In the genomic region with DNA sequence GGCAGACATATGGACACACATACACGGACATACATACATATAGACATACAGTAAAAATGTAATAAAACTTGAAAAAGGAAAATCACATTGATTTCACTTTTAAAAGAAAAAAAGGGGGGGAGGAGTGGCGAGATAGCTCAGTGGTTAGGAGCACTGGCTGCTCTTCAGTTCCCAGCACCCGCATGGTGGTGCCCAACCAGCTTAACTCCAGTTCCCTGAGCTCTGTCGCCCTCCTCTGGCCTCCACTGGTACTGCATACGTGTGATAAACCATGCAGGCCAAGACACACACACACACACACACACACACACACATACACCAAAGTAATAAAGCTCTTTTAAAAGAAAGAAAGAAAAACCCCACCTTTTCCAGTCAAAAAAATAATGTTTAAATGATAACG, we compare ENCODE assay signal across 15 mouse cellular contexts. TPM values are rescaled to one million over a fixed set of nuclear protein-coding genes. Genes with fewer than 3 reads are reported as not detected.
A peak's percentile ranks its signal among the peaks of the same experiment; 100 is the strongest.
DNase-seq lines count a peak whose midpoint lies in the region; ATAC-seq and TF ChIP-seq lines count a peak whose summit lies in the region.
"Had no signal": no experiment of that assay in that cellular context is flagged by ENCODE, and none has a peak within 500 bp of the region (broad histone marks: within the 10 kb centered on the region; RNA-seq: fewer than 3 reads in every experiment).

No protein-coding gene starts in this region.

- no peak overlapping the region for H3K4me3 ChIP-seq in cerebellum, adult 2 months (replicated peaks; ENCODE audit: insufficient read depth, low read depth, low read length)
- H3K4me3 ChIP-seq in liver, embryonic 14.5 days (ENCODE audit: insufficient read depth in 1 of 2, low read depth in 2 of 2, low read length in 2 of 2): no peak overlapping the region
- H3K4me3 ChIP-seq in liver, embryonic 11.5 days (ENCODE audit: low read depth, low read length): no peak overlapping the region
- no peak overlapping the region for H3K4me3 ChIP-seq in bone marrow macrophage, adult 2 months (ENCODE audit: insufficient read depth, low read length)
- H3K4me3 ChIP-seq: embryonic facial prominence, embryonic 13.5 days; heart, embryonic 15.5 days had no signal

- H3K9ac ChIP-seq in liver, embryonic 14.5 days (replicated peaks): no peak overlapping the region
- no peak overlapping the region for H3K9ac ChIP-seq in liver, embryonic 11.5 days (ENCODE audit: low read depth, low read length)
- H3K9ac ChIP-seq: embryonic facial prominence, embryonic 13.5 days; heart, embryonic 15.5 days had no signal

- 85% methylated on average over 6 of the region's 6 CpGs for WGBS in cerebellum, adult 2 months
- WGBS in liver, embryonic 14.5 days (ENCODE audit: insufficient replicate concordance): 67% methylated on average over 6 of the region's 6 CpGs
- WGBS in liver, embryonic 11.5 days: 75% methylated on average over 6 of the region's 6 CpGs

- H3K36me3 ChIP-seq in liver, embryonic 14.5 days (replicated peaks; ENCODE audit: control insufficient read depth, insufficient read depth, low read depth): no peaks in the 10 kb centered on the region
- no peaks in the 10 kb centered on the region for H3K36me3 ChIP-seq in liver, embryonic 11.5 days (ENCODE audit: control insufficient read depth, insufficient read depth, low read length)
- H3K36me3 ChIP-seq: embryonic facial prominence, embryonic 13.5 days; heart, embryonic 15.5 days had no signal

- no peak for ATAC-seq in liver, embryonic 14.5 days (ENCODE audit: insufficient read depth)
- no peak for ATAC-seq in liver, embryonic 11.5 days (replicated peaks; ENCODE audit: low FRiP score)
- no peak for ATAC-seq in monocyte, adult 5-6 weeks (replicated peaks; ENCODE audit: insufficient number of reproducible peaks, low FRiP score, low TSS enrichment, poor library complexity, severe bottlenecking)

- TF ChIP-seq POLR2A in cerebellum, adult 2 months (IDR thresholded peaks at IDR 0.05; ENCODE audit: borderline replicate concordance, insufficient read depth, low read length): no peak
- no peak for TF ChIP-seq POLR2A in bone marrow macrophage, adult 2 months (IDR thresholded peaks at IDR 0.05; ENCODE audit: borderline replicate concordance, low read depth, low read length)

- no peaks in the 10 kb centered on the region for H3K9me3 ChIP-seq in liver, embryonic 14.5 days (ENCODE audit: control insufficient read depth, low read length)
- peaks cover 3% of the 10 kb centered on the region; the same call in 1 of the 2 replicates for H3K9me3 ChIP-seq in liver, embryonic 11.5 days (ENCODE audit: control insufficient read depth, low read length)
- H3K9me3 ChIP-seq: heart, embryonic 15.5 days had no signal

- H3K4me2 ChIP-seq in liver, embryonic 14.5 days (ENCODE audit: low read depth): no peak overlapping the region
- no peak overlapping the region for H3K4me2 ChIP-seq in liver, embryonic 11.5 days
- H3K4me2 ChIP-seq: embryonic facial prominence, embryonic 13.5 days; heart, embryonic 15.5 days had no signal

- no peak for TF ChIP-seq EP300 in liver, embryonic 14.5 days (IDR thresholded peaks at IDR 0.05; ENCODE audit: low read depth)

- H3K4me1 ChIP-seq in cerebellum, adult 2 months (ENCODE audit: control insufficient read depth, insufficient read depth, low read length): no peaks in the 10 kb centered on the region
- no peaks in the 10 kb centered on the region; a peak in 1 of 4 replicates for H3K4me1 ChIP-seq in liver, embryonic 14.5 days (replicated peaks; ENCODE audit: control insufficient read depth in 2 of 2, insufficient read depth in 2 of 2, low read length in 1 of 2)
- H3K4me1 ChIP-seq in liver, embryonic 11.5 days (replicated peaks; ENCODE audit: control insufficient read depth, insufficient read depth, low read length): no peaks in the 10 kb centered on the region; the same call in none of the 2 replicates
- peaks cover 22% of the 10 kb centered on the region for H3K4me1 ChIP-seq in bone marrow macrophage, adult 2 months (ENCODE audit: control insufficient read depth, insufficient read depth, low read length)
- H3K4me1 ChIP-seq: embryonic facial prominence, embryonic 13.5 days had no signal

- peak; percentile 12; the same call in 1 of the 2 replicates for TF ChIP-seq CTCF in cerebellum, adult 2 months (IDR thresholded peaks at IDR 0.05; ENCODE audit: borderline replicate concordance, insufficient read depth, low read depth, low read length)
- peak; percentile 72 for TF ChIP-seq CTCF in liver, embryonic 14.5 days (IDR thresholded peaks at IDR 0.05; ENCODE audit: low read depth)
- peak; percentile 68; the same call in 1 of the 2 replicates for TF ChIP-seq CTCF in bone marrow macrophage, adult 2 months (IDR thresholded peaks at IDR 0.05; ENCODE audit: low read depth, low read length)

- no peaks in the 10 kb centered on the region for H3K27me3 ChIP-seq in cerebellum, adult 2 months (ENCODE audit: control insufficient read depth, insufficient read depth, low read length)
- no peaks in the 10 kb centered on the region for H3K27me3 ChIP-seq in liver, embryonic 14.5 days (ENCODE audit: control insufficient read depth, insufficient read depth, low read length)
- no peaks in the 10 kb centered on the region for H3K27me3 ChIP-seq in liver, embryonic 11.5 days (replicated peaks; ENCODE audit: control insufficient read depth, insufficient read depth, low read length)
- H3K27me3 ChIP-seq: embryonic facial prominence, embryonic 13.5 days; heart, embryonic 15.5 days had no signal

- H3K27ac ChIP-seq in cerebellum, adult 2 months (ENCODE audit: insufficient read depth, low read length): no peak overlapping the region
- no peak overlapping the region for H3K27ac ChIP-seq in liver, embryonic 14.5 days
- H3K27ac ChIP-seq in liver, embryonic 11.5 days (ENCODE audit: low read depth, low read length): no peak overlapping the region
- peak overlapping the region; percentile 52; the same call in 1 of the 2 replicates for H3K27ac ChIP-seq in bone marrow macrophage, adult 2 months (ENCODE audit: insufficient read depth, low read depth, low read length)
- H3K27ac ChIP-seq: embryonic facial prominence, embryonic 13.5 days; heart, embryonic 15.5 days had no signal

- no peak for DNase-seq in cerebellum, adult 2 months
- no peak for DNase-seq in cerebellum, adult 9-11 months
- no peak for DNase-seq in liver, embryonic 14.5 days (ENCODE audit: low read depth in 3 of 3, low spot score in 3 of 3)
- DNase-seq in liver, embryonic 11.5 days (ENCODE audit: low spot score): no peak
- peak; percentile 19 for DNase-seq in A20 (ENCODE audit: low read depth, low spot score)
- no peak for DNase-seq in cerebellum, postnatal 25 days
- DNase-seq: adrenal gland, adult 8-10 months; cerebellum, adult 8-10 months; kidney, adult 8-10 months; lung, postnatal 36 days had no signal

RNA-seq across cellular contexts. Expression of gene Tmco4, which starts 42.1 kb away (rescaled TPM):
- polyA plus RNA-seq in cerebellum, adult 2 months (2012; rRNA removed): 2.4 and 2.5 TPM in 2 replicates
- polyA plus RNA-seq in liver, embryonic 14.5 days (2012; rRNA removed): 2.1 TPM in 2 replicates
- 1.2 and 2.7 TPM in 2 replicates for polyA plus RNA-seq in liver, embryonic 14.5 days (2014; fragmentation: Nextera tagmentation; extraction: Ambion mirVana)
- 1.5 and 1.9 TPM in 2 replicates for polyA plus RNA-seq in liver, embryonic 11.5 days (2014; fragmentation: Nextera tagmentation; extraction: Ambion mirVana)
- 5.4 and 6.5 TPM in 2 replicates for polyA plus RNA-seq in bone marrow macrophage, adult 2 months (2012; ENCODE audit: insufficient read depth, insufficient read length, missing spikeins)
- total RNA-seq in monocyte, adult 5-6 weeks (2017): 16.7 to 26.4 TPM (median 19.0 TPM) in 3 replicates

RNA-seq across cellular contexts. Expression of gene Rnf186, which starts 47.9 kb away (rescaled TPM):
- not detected in 2 replicates for polyA plus RNA-seq in cerebellum, adult 2 months (2012; rRNA removed)
- 0.13 and 0.21 TPM in 2 replicates for polyA plus RNA-seq in liver, embryonic 14.5 days (2012; rRNA removed)
- 0.18 and 0.25 TPM in 2 replicates for polyA plus RNA-seq in liver, embryonic 14.5 days (2014; fragmentation: Nextera tagmentation; extraction: Ambion mirVana)
- polyA plus RNA-seq in liver, embryonic 11.5 days (2014; fragmentation: Nextera tagmentation; extraction: Ambion mirVana): not detected in 2 replicates
- not detected in 2 replicates for polyA plus RNA-seq in bone marrow macrophage, adult 2 months (2012; ENCODE audit: insufficient read depth, insufficient read length, missing spikeins)
- not detected in 3 replicates for total RNA-seq in monocyte, adult 5-6 weeks (2017)
- total RNA-seq: adrenal gland, adult 8-10 months; left cerebral cortex, adult 8-10 months had no signal
- polyA plus RNA-seq: embryonic facial prominence, embryonic 13.5 days had no signal

Comparison
In these comparisons a context has a peak if more than half of its experiments do, and no peak if none do; other contexts are left out.
1. CTCF ChIP-seq: peak in every context shown above with its lines; median percentile 72 in liver, embryonic 14.5 days; 68 in bone marrow macrophage, adult 2 months; 12 in cerebellum, adult 2 months.